Mouse (Mus musculus): Measurements from ENCODE around the gene Ptpn1. TPM values are rescaled to one million over a fixed set of nuclear protein-coding genes. Genes with fewer than 3 reads are reported as not detected.

Gene Ptpn1
- polyA plus RNA-seq, 1 experiment: 94.5 TPM

DNA sequence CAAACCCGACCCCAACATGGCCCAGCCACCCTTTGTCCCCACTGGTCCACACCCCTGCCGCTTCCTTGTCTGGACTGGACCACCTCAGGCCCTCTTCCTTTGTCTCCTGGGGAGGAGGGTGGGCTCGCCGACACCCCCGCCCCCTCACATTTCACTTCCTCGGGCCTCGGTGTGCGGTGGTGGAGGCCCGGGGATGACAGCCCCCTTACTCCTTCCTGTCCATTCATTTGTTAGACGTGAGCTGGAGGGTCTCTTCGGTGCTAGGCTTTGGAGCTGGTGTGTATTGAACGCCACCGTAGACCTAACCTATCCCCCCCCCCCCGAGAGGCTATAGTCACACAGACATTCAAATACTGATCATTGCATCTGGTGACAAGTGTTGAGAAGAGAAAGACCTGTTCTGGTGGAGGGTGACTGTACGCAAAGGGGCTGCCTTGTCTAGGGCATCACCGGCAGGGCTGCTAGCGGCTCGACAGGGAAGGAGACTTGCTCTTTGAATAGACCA lies 922 bp downstream of the Ptpn1 start:
- Histone ChIP-seq H3K4me1 (ENCODE audit: control insufficient read depth, insufficient read depth, low read length) (peaks cover 43% of the 10 kb centered on the region), H3K27ac (ENCODE audit: insufficient read depth, low read depth, low read length) (0 out of 2 replicates have a peak overlapping the region, but pooled peaks have one; percentile 49), H3K4me3 (ENCODE audit: insufficient read depth, low read length) (peak overlapping the region; percentile 85)
- no peak for TF ChIP-seq CTCF (IDR thresholded peaks at IDR 0.05; ENCODE audit: low read depth, low read length)
- TF ChIP-seq POLR2A (IDR thresholded peaks at IDR 0.05; ENCODE audit: borderline replicate concordance, low read depth, low read length): no peak

DNA sequence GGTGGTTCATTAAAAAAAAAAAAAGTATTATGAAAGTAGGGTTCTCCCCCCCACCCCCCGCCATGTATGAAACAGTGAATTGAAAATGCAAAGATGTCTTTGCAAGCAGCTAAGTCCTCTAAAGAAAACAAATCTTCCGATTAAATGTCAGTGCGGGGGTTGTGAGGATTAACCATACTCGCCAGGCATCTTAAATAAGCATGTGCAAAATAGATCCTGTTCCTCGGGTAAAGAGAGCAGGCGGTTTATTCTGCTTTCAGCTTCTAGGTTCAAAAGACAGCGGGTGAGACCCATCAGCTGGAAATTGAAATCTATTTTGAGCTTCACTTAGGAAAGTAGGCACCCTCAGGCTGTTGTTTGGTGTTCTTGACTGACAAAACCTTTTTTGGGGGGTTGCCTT lies 1.5 kb downstream of the Ptpn1 start:
- H3K27ac ChIP-seq (ENCODE audit: insufficient read depth, low read depth, low read length): no peak overlapping the region
- TF ChIP-seq CTCF (IDR thresholded peaks at IDR 0.05; ENCODE audit: low read depth, low read length) (no peak), POLR2A (IDR thresholded peaks at IDR 0.05; ENCODE audit: borderline replicate concordance, low read depth, low read length) (no peak)

DNA sequence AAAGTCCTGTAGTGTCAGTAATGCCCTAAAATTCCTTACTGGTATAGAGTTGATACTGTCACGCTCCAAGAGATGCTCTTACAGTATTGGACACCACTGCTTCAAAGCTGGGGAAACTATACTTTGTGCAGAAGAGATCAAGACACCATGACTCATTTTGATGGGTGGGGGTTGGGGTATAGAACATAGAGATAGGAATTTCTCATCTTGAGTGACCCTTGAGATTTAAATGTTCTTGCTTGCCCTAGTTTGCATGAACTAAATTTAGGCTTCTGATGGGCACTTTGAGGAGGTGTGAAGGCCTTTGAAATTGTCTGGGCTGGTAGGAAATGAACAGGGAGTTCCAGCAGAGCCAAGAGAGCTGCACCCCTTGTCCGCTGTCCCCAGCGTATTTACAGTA lies 4.1 kb downstream of the Ptpn1 start:
- Histone ChIP-seq H3K4me1 (ENCODE audit: control insufficient read depth, insufficient read depth, low read length) (peaks cover 57% of the 10 kb centered on the region), H3K27ac (ENCODE audit: insufficient read depth, low read depth, low read length) (no peak overlapping the region), H3K4me3 (ENCODE audit: insufficient read depth, low read length) (no peak overlapping the region)
- TF ChIP-seq POLR2A (IDR thresholded peaks at IDR 0.05; ENCODE audit: borderline replicate concordance, low read depth, low read length) (no peak), CTCF (IDR thresholded peaks at IDR 0.05; ENCODE audit: low read depth, low read length) (no peak)

More for the DNA sequence above, 1.5 kb downstream of the Ptpn1 start:
- Histone ChIP-seq H3K4me3 (ENCODE audit: insufficient read depth, low read length) (peak overlapping the region; percentile 85), H3K4me1 (ENCODE audit: control insufficient read depth, insufficient read depth, low read length) (peaks cover 42% of the 10 kb centered on the region)

DNA sequence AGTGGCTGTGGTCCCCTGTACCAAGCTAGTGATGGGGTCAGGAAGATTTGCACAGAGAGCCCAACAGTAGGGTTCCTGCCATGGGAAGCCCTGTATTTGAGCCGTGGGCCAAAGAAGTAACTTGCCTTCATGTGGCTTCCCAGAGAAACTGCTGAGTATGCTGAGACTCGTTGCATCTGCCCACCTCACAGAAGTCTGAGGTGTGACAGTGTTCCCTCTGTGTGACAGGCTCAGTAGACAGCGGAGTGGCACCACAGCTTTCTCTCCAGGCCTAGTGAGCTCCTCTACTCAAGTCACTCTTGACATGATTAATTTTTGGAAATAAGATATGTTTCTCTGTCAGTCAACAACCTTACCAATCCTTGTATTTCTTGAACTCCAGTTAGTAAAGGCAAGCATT lies 6.9 kb downstream of the Ptpn1 start:
- TF ChIP-seq POLR2A (IDR thresholded peaks at IDR 0.05; ENCODE audit: borderline replicate concordance, low read depth, low read length): no peak
- no peak for TF ChIP-seq CTCF (IDR thresholded peaks at IDR 0.05; ENCODE audit: low read depth, low read length)
- no peak overlapping the region for H3K4me3 ChIP-seq (ENCODE audit: insufficient read depth, low read length)
- no peak overlapping the region for H3K27ac ChIP-seq (ENCODE audit: insufficient read depth, low read depth, low read length)
- H3K4me1 ChIP-seq (ENCODE audit: control insufficient read depth, insufficient read depth, low read length): peaks cover 74% of the 10 kb centered on the region

DNA sequence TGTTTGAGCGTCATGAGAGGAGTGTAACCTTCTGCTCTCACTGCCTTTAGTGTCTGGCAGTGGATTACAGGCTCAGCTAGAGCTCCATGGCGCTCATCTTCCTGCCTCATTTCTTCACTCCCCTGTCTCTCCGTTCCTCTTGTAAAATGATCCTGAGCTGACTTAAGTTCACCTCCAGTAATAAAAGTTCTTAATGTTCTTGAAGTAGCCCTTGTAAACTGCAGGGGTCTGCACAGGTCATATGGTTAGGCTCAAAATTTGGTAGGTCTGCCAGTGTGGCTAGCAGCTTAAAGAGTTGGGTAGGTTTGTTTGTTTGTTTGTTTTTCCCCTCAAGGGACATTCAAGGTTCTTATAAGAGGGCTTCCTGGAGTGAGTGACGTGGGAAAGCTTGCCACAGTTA lies 7.3 kb downstream of the Ptpn1 start:
- TF ChIP-seq POLR2A (IDR thresholded peaks at IDR 0.05; ENCODE audit: borderline replicate concordance, low read depth, low read length) (no peak), CTCF (IDR thresholded peaks at IDR 0.05; ENCODE audit: low read depth, low read length) (no peak)
- peaks cover 76% of the 10 kb centered on the region for H3K4me1 ChIP-seq (ENCODE audit: control insufficient read depth, insufficient read depth, low read length)
- no peak overlapping the region for H3K27ac ChIP-seq (ENCODE audit: insufficient read depth, low read depth, low read length)
- H3K4me3 ChIP-seq (ENCODE audit: insufficient read depth, low read length): no peak overlapping the region

DNA sequence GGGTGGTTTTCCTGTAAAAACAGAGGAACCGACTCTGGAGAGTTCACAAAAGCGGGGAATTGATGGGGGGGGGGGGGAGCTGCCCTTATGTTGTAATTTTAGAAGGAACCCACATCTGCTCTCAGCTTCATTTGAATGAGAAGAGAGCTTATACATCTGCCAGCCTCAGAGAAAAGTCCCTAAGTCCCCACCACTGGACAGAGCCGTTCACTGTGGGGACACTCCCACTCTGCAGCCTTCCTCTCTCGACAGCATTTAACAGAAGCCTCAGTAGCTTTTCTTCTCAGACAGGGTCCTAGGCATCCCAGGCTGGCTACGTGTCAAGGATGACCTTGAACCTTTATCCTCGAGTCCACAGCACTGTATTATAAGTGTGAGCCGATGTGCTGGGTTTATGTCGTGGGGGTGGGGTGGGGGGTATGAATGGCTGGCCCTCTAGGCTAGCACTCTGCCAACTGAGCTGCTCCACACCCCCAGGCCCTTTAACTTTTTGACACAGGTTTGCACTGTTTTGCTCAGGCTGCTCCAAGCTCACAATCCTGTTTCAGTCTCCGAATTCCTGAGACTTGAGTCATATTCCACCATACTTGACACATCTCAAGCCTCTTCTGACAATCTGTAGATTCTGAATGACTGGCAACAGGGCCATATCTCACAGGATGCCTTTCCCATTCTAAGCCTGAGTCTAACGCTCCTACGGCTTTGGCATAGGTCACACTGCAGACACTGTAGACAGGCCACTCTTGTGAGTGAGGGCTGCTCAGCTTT lies 8.0 kb downstream of the Ptpn1 start:
- TF ChIP-seq CTCF (IDR thresholded peaks at IDR 0.05; ENCODE audit: low read depth, low read length) (no peak), POLR2A (IDR thresholded peaks at IDR 0.05; ENCODE audit: borderline replicate concordance, low read depth, low read length) (no peak)
- no peak overlapping the region for H3K27ac ChIP-seq (ENCODE audit: insufficient read depth, low read depth, low read length)
- peaks cover 82% of the 10 kb centered on the region for H3K4me1 ChIP-seq (ENCODE audit: control insufficient read depth, insufficient read depth, low read length)
- no peak overlapping the region for H3K4me3 ChIP-seq (ENCODE audit: insufficient read depth, low read length)

DNA sequence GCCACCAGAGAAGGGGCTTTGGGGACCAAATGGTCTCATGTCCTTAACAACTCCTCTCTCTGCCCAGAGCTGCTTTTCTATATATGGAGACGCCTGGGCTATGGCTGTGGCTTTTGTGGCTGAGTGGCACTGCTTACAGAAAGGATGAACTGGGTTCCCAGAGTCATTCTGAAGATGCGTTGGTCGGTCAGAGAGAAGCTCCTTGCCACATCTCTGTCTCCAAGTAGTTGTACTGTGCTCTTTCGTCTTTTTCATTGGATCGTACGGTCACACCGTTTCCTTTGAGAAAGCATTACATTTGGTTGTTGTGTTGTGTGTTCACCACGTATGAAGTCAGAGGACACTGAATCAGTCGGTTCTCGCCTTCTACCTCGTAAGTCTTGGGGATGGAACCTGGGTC lies 8.8 kb downstream of the Ptpn1 start:
- TF ChIP-seq POLR2A (IDR thresholded peaks at IDR 0.05; ENCODE audit: borderline replicate concordance, low read depth, low read length): no peak
- no peak for TF ChIP-seq CTCF (IDR thresholded peaks at IDR 0.05; ENCODE audit: low read depth, low read length)
- H3K4me1 ChIP-seq (ENCODE audit: control insufficient read depth, insufficient read depth, low read length): peaks cover 82% of the 10 kb centered on the region
- no peak overlapping the region for H3K27ac ChIP-seq (ENCODE audit: insufficient read depth, low read depth, low read length)
- no peak overlapping the region for H3K4me3 ChIP-seq (ENCODE audit: insufficient read depth, low read length)

DNA sequence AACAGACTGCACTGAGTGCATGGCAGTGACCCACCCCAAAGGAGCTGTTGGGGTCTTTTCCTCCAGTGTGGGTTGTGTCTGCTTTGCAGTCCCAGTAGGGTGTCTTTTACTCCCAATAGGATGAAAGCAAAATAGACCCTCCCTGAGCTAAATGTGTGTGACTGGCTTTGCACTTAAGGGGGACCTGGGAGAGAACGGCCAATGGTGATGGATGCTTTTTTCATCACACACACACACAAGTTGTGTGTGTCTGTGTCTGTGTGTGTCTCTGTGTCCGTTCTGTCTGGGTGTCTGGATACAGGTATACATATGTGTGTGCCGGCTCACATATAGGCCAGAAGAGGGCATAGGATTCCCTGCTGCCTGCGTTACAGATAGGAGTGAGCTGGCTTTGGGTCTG lies 9.5 kb downstream of the Ptpn1 start:
- no peak overlapping the region for H3K4me3 ChIP-seq (ENCODE audit: insufficient read depth, low read length)
- peaks cover 83% of the 10 kb centered on the region for H3K4me1 ChIP-seq (ENCODE audit: control insufficient read depth, insufficient read depth, low read length)

DNA sequence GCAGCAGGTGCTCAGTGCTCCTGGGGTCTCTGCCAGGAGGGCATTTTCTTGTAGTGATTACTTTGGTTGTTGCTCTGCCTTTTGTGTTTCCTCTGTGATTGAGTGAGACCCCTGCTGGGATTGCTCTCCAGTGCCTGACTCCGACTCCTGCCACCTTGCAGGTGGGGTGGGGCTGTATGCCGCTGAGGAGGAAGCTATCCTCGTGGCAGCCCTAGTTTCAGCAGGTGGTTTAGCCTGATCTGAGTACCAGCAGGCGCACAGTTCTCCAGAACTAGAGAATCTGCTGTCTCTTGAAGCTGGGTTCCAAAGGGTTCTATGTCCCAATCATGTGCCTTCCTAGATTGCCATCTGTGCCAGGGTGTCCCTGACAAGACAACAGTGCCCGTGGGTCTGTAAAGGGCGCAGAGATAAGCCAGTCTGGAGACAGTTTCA lies 9.9 kb downstream of the Ptpn1 start:
- H3K4me1 ChIP-seq (ENCODE audit: control insufficient read depth, insufficient read depth, low read length): peaks cover 86% of the 10 kb centered on the region
- H3K4me3 ChIP-seq (ENCODE audit: insufficient read depth, low read length): peak overlapping the region; percentile 32
- H3K27ac ChIP-seq (ENCODE audit: insufficient read depth, low read depth, low read length): peak overlapping the region; percentile 75
- TF ChIP-seq CTCF (IDR thresholded peaks at IDR 0.05; ENCODE audit: low read depth, low read length): no peak
- TF ChIP-seq POLR2A (IDR thresholded peaks at IDR 0.05; ENCODE audit: borderline replicate concordance, low read depth, low read length): no peak

More for the DNA sequence above, 9.5 kb downstream of the Ptpn1 start:
- TF ChIP-seq POLR2A (IDR thresholded peaks at IDR 0.05; ENCODE audit: borderline replicate concordance, low read depth, low read length): no peak
- TF ChIP-seq CTCF (IDR thresholded peaks at IDR 0.05; ENCODE audit: low read depth, low read length): no peak
- peak overlapping the region; percentile 75; the same call in 1 of the 2 replicates for H3K27ac ChIP-seq (ENCODE audit: insufficient read depth, low read depth, low read length)

DNA sequence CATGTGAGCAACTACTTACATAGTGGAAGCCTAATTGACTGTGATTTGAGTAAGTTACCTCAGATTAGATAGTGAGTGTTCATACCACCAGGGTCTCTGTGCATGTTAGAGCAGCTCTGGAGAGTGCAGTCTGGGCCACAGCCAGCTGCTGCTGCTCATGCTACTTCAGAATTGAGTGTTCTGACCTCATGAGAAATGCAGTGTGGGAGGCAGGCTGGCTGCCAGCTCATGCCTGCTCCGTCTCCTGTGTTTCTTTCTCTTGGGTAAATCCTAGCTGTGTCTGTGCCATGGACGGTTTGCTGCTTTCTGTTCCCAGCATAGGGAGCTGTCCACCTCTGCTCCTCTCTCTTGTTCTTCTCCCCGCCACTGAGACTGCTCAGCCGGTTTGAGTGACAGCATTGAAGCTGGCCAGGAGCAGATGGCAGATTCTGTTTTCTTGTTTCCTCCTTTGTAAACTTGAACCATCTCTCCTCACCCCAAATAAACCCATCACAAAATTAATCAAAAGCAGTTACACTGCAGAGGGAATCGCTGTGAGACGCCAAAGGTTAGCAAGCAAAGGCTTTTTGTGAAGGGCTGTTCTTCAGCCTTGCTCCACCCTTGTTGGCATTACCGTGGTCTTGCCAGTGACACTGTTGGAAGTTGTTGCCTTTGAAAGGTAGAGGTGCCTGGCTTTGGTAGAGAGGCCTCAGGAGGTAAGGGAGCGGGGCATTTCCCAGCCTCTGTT lies 10.5 kb downstream of the Ptpn1 start:
- H3K4me3 ChIP-seq (ENCODE audit: insufficient read depth, low read length): peak overlapping the region; percentile 32
- peak overlapping the region; percentile 75 for H3K27ac ChIP-seq (ENCODE audit: insufficient read depth, low read depth, low read length)
- H3K4me1 ChIP-seq (ENCODE audit: control insufficient read depth, insufficient read depth, low read length): peaks cover 87% of the 10 kb centered on the region
- TF ChIP-seq POLR2A (IDR thresholded peaks at IDR 0.05; ENCODE audit: borderline replicate concordance, low read depth, low read length) (no peak), CTCF (IDR thresholded peaks at IDR 0.05; ENCODE audit: low read depth, low read length) (no peak)
